Mouse (Mus musculus) cerebral cortex, adult 2 months (tissue): Measurements from ENCODE around the gene Nanog.

Source experiments
- WGBS: fragments of 180-500 bp; shearing (Covaris S2); methylation state at CpG from one replicate; pipeline ENCODE4 v1.1.7; 2018; 5-methylcytosine and 5-hydroxymethylcytosine counted together

Gene Nanog

GRCm38 (mm10) chr6:122707036-122707800, at the start of gene Nanog:
TSS of gene Nanog (plus strand) at chr6:122707489.
- WGBS, result 69% methylated on average over 12 of the region's 12 CpGs

GRCm38 (mm10) chr6:122657630-122658029, 49.7 kb upstream of the Nanog start:
- 76% methylated on average over 5 of the region's 5 CpGs for WGBS

- WGBS, result 49% methylated on average over 7 of the region's 7 CpGs
These were observed 47.7 kb upstream of the Nanog start for GRCm38 (mm10) chr6:122659567-122659966.

GRCm38 (mm10) chr6:122660601-122661379, 46.5 kb upstream of the Nanog start:
- 40% methylated on average over 8 of the region's 8 CpGs for WGBS

- 63% methylated on average over 22 of the region's 22 CpGs for WGBS
These were observed 44.6 kb upstream of the Nanog start for GRCm38 (mm10) chr6:122662551-122663264.

- WGBS, result 62% methylated on average over 14 of the region's 14 CpGs
These were observed 43.6 kb upstream of the Nanog start for GRCm38 (mm10) chr6:122663596-122664206.

GRCm38 (mm10) chr6:122665866-122666265, 41.4 kb upstream of the Nanog start:
- 63% methylated on average over 7 of the region's 7 CpGs for WGBS

- WGBS, result 76% methylated on average over 5 of the region's 5 CpGs
These were observed 39.6 kb upstream of the Nanog start for GRCm38 (mm10) chr6:122667715-122668114.

GRCm38 (mm10) chr6:122668823-122669222, 38.5 kb upstream of the Nanog start:
- 69% methylated on average over 5 of the region's 5 CpGs for WGBS

GRCm38 (mm10) chr6:122669406-122670200, 37.7 kb upstream of the Nanog start:
- WGBS, result 6% methylated on average over 19 of the region's 19 CpGs

GRCm38 (mm10) chr6:122670201-122670551, 37.1 kb upstream of the Nanog start:
- WGBS, result 22% methylated on average over 10 of the region's 10 CpGs

- 89% methylated on average over 4 of the region's 4 CpGs for WGBS
These were observed 36.4 kb upstream of the Nanog start for GRCm38 (mm10) chr6:122670841-122671240.

- 63% methylated on average over 8 of the region's 8 CpGs for WGBS
These were observed 34.5 kb upstream of the Nanog start for GRCm38 (mm10) chr6:122672746-122673145.

- WGBS, result 38% methylated on average over 3 of the region's 3 CpGs
These were observed 24.6 kb upstream of the Nanog start for GRCm38 (mm10) chr6:122682646-122683045.

GRCm38 (mm10) chr6:122686709-122687108, 20.6 kb upstream of the Nanog start:
- WGBS, result 96% methylated on average over 13 of the region's 13 CpGs

GRCm38 (mm10) chr6:122689411-122690055, 17.8 kb upstream of the Nanog start:
- 73% methylated on average over 6 of the region's 6 CpGs for WGBS

GRCm38 (mm10) chr6:122690082-122690481, 17.2 kb upstream of the Nanog start:
- WGBS, result 85% methylated on average over 5 of the region's 5 CpGs

GRCm38 (mm10) chr6:122695398-122695797, 11.9 kb upstream of the Nanog start:
- WGBS, result 91% methylated on average over 3 of the region's 3 CpGs

- WGBS, result 81% methylated on average over 2 of the region's 2 CpGs
These were observed 7.7 kb upstream of the Nanog start for GRCm38 (mm10) chr6:122699628-122700027.

- WGBS, result 61% methylated on average over 5 of the region's 5 CpGs
These were observed 5.5 kb upstream of the Nanog start for GRCm38 (mm10) chr6:122701816-122702215.
